Mouse (Mus musculus) urinary bladder, postnatal 36 days (tissue): ENCODE results near the gene Lrrc3c.

Source experiments
- DNase-seq, 2 experiments: peaks; one replicate each; pipeline ENCODE4 v3.0.0; 2022; ENCODE audit warnings: low spot score in 2 of 2, mixed read lengths in 1 of 2

The Lrrc3c gene

GRCm38 (mm10) chr11:98628706-98629105 is 30.6 kb downstream of the Lrrc3c start:
- no peak for DNase-seq

- DNase-seq, result no peak
Measured at GRCm38 (mm10) chr11:98630646-98631045, 32.6 kb downstream of the Lrrc3c start.

GRCm38 (mm10) chr11:98635312-98635970 is 37.4 kb downstream of the Lrrc3c start:
- peak in 1 of 2 experiments; percentile 5 for DNase-seq

GRCm38 (mm10) chr11:98637501-98637900 is 39.4 kb downstream of the Lrrc3c start:
- no peak for DNase-seq

GRCm38 (mm10) chr11:98640091-98640490 is 42.0 kb downstream of the Lrrc3c start:
- DNase-seq, result no peak

- no peak for DNase-seq
Measured at GRCm38 (mm10) chr11:98644757-98645156, 46.7 kb downstream of the Lrrc3c start.

GRCm38 (mm10) chr11:98645946-98646345 is 47.9 kb downstream of the Lrrc3c start:
- no peak for DNase-seq

GRCm38 (mm10) chr11:98646459-98646858 is 48.4 kb downstream of the Lrrc3c start, which contains the start of gene Gsdma2:
TSS of gene Gsdma2 (plus strand) at chr11:98646759.
- DNase-seq, result no peak
